Mouse (Mus musculus) cerebellum, postnatal 10 days (tissue): ENCODE measurements around the gene Rps10.

Source experiments
- DNase-seq, 2 experiments: peaks; one replicate each; pipeline ENCODE4 v3.0.0; 2021; ENCODE audit warnings: mixed read lengths in 2 of 2

Gene Rps10

GRCm38 (mm10) chr17:27610679-27611518 lies 25.6 kb downstream of the Rps10 start:
- peak; percentile 51 to 54 for DNase-seq

DNA sequence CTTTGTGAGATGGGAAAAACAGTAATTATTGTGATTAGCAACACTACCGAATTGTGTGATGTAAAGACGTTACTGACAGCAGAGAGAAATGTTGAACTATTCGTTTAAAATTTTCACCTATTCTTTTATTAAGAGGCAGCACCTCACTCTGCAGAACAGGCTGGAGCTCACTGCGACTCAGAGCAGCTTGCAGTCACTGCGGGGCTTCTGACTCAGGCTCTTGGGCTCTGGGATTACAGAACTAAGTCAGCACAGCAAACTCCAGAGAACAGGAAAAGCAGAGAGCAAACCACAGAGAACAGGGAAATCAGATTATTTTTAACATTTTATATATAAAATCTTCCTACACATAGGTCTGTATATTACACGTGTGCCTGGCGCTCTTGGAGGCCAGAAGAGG lies 26.9 kb downstream of the Rps10 start:
- no peak for DNase-seq

- peak in 1 of 2 experiments; percentile 57 for DNase-seq
Observed at GRCm38 (mm10) chr17:27603522-27604234, 32.8 kb downstream of the Rps10 start.

GRCm38 (mm10) chr17:27603036-27603435 lies 33.4 kb downstream of the Rps10 start:
- DNase-seq: no peak

GRCm38 (mm10) chr17:27600869-27601268 lies 35.6 kb downstream of the Rps10 start:
- DNase-seq: peak; percentile 63 to 76

- DNase-seq: no peak
Observed at GRCm38 (mm10) chr17:27600286-27600685, 36.2 kb downstream of the Rps10 start.

GRCm38 (mm10) chr17:27596376-27597190 lies 39.9 kb downstream of the Rps10 start:
- no peak for DNase-seq

GRCm38 (mm10) chr17:27595659-27596375 lies 40.7 kb downstream of the Rps10 start:
- DNase-seq: no peak

DNA sequence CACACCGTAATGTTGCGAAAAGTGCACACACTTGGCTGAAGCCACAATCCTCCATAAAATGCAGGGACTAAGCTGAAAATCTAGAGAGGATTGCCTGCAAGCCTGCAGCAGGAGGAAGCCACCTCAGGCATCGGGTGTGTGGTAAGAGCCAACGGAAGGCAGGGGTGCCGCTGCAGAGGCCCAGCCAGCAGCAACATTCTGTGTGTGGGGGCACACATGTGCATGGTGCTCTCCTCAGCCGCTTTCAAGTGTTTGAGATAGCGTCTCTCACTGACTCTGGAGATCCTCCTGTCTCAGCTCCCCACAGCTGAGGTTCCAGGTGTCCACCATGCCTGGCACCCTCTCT lies 43.9 kb downstream of the Rps10 start:
- DNase-seq: no peak

DNA sequence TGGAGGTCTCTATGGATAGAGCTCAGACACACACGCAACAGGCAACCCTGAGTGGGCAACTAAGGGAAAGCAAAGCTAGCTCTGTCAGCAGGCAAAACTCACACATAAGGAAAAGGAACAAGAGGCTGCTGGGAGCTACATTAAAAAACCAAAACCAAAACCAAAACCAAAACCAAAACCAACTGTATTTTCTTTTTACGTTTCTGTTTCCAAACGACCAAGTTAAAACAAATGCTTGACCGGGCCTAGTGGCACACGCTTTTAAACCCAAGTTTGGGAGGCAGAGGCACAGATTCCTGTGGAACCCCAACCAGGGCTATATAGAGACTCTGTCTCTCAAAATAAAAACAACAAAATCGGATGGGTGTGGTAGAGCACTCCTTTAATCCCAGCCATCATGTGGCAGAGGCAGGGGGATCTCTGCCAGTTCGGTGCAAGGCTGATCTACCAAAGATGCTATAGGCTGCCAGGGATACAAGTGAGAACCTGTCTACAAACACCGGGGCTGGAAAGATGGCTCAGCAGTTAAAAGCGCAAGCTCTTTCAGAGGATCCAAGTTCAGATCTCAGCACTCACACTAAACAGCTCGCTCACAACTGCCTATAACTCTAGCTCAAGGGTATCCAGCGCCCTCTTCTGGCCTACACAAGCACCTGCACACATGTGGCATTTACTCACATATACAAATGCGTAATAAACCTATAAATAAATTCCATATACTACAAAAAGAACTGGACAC lies 44.5 kb downstream of the Rps10 start:
- DNase-seq: no peak

GRCm38 (mm10) chr17:27588231-27588630 lies 48.2 kb downstream of the Rps10 start:
- DNase-seq: no peak

- no peak for DNase-seq
Observed at GRCm38 (mm10) chr17:27587252-27587651, 49.2 kb downstream of the Rps10 start.

DNA sequence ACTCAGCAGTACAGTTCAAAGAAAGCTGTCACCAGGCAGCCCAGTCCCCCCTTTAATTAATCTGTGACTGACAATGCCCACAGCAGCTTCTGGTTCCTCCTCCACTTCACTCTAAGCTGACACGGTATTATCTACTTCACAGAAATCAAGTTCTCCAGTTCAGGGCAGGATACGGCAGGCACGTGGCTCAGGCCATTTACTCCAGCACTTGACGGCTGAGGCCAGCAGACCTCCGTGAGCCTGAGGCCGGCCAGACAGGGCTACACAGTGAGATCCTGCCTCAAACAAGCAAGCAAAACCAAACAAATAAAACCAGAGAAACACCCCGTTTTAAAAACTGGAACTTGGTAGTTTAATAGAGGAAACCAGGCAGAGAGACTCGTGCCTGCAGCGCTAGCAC lies 49.8 kb downstream of the Rps10 start:
- DNase-seq: no peak

DNA sequence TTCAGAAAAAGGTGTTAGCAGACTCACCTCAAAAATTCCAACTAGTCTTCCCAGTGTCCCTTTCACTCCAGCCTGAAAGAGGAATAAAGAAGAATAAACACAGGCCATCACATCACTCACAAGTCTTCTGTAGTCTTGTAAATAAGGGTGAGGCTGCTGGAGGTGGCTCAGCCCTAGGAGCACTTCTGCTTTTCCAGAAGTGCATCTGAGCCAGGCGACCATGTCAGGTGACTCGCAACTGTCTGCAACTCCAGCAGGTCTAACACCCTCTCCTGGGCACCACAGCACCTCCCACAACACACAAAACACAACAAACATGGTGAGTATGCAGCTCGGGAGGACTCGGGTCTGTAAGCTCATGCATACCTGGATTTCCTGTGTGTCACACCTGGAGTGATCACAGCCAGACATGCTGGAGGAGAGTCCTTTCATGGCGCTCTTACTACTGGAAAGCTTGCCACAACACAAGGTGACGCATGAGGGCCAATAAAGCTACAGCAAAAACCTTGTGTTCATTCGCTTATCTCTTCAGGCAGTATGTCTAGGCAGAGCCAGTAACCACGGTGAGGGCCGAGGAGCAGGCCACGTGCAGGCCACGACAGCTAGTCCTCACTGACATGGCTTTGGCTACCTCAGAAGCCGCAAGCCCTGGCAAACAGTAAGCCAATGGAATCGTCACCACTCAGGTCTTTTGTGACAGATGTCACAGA lies 53.1 kb downstream of the Rps10 start:
- no peak for DNase-seq
